Mouse (Mus musculus) lung, postnatal 0 days (tissue): ENCODE measurements around the gene Vmp1.

Experiments
- CTCF ChIP-seq: IDR thresholded peaks from 2 replicates; pipeline ENCODE4 v1.5.1; 2016; ENCODE audit warnings: antibody characterized with exemption, mild to moderate bottlenecking
- EP300 ChIP-seq: IDR thresholded peaks from 2 replicates; pipeline ENCODE4 v1.6.1; 2016; ENCODE audit warnings: antibody characterized with exemption, mild to moderate bottlenecking, control low read depth

DNA sequence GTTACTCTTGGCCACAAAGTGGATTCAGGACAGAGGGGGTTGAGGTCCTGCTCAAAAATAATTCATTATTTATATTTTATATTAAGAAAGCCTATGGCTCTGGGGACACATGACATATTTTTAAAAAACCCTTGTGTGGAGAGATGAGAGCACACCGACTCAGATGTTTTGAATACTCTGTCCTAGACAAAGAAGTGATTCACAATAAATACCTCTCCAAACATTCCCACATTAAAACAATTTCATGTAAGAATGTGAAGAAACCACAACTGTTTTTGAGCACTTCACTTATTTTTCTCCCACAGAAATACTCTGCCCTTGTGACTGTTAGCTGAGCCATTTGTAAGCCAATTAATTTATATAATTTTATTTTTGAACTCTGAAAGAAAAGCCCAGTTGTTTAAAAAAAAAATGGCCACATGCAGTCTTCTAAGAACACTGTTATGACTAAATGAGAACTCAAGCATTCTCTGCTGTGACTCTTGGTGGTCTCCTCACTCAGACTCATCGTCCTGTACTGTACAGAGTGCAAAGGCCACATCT is 75.8 kb downstream of the Vmp1 start:
- TF ChIP-seq CTCF: no peak
- no peak for TF ChIP-seq EP300
